Mouse (Mus musculus): ENCODE data around the gene Ankle1.

The Ankle1 gene

GRCm38 (mm10) chr8:71405401-71406098 is at the start of gene Ankle1:
Ankle1 (plus strand) TSS chr8:71406010.
- peak; percentile 98 for DNase-seq

- DNase-seq, result no peak
Observed at GRCm38 (mm10) chr8:71358026-71358425, 47.8 kb upstream of the Ankle1 start.

GRCm38 (mm10) chr8:71366771-71367528 is 38.9 kb upstream of the Ankle1 start, which contains the start of gene Use1:
Use1 (plus strand) TSS chr8:71366848.
- peak; percentile 93 for DNase-seq

- no peak for DNase-seq
Observed at GRCm38 (mm10) chr8:71367529-71368176, 38.2 kb upstream of the Ankle1 start.

- DNase-seq, result no peak
Observed at GRCm38 (mm10) chr8:71368366-71368765, 37.4 kb upstream of the Ankle1 start.

- DNase-seq, result no peak
Observed at GRCm38 (mm10) chr8:71369040-71369718, 36.6 kb upstream of the Ankle1 start.

GRCm38 (mm10) chr8:71370711-71371235 is 35.0 kb upstream of the Ankle1 start:
- no peak for DNase-seq

GRCm38 (mm10) chr8:71371236-71371848 is 34.5 kb upstream of the Ankle1 start, which contains the start of gene Ocel1:
Ocel1 (plus strand) TSS chr8:71371298.
- peak; percentile 99 for DNase-seq

GRCm38 (mm10) chr8:71372427-71372826 is 33.4 kb upstream of the Ankle1 start:
- no peak for DNase-seq

- no peak for DNase-seq
Observed at GRCm38 (mm10) chr8:71373000-71373399, 32.8 kb upstream of the Ankle1 start.

GRCm38 (mm10) chr8:71374616-71375206 is 31.1 kb upstream of the Ankle1 start:
- DNase-seq, result peak; percentile 56

GRCm38 (mm10) chr8:71375581-71376422 is 30.0 kb upstream of the Ankle1 start:
- peak; percentile 85 for DNase-seq

GRCm38 (mm10) chr8:71376423-71377030 is 29.3 kb upstream of the Ankle1 start:
- no peak for DNase-seq

GRCm38 (mm10) chr8:71379008-71379407 is 26.8 kb upstream of the Ankle1 start:
- DNase-seq, result no peak

GRCm38 (mm10) chr8:71379512-71380075 is 26.2 kb upstream of the Ankle1 start:
- no peak for DNase-seq

GRCm38 (mm10) chr8:71380178-71381171 is 25.3 kb upstream of the Ankle1 start:
- DNase-seq, result no peak

GRCm38 (mm10) chr8:71381421-71381970 is 24.3 kb upstream of the Ankle1 start, which contains the start of gene Nr2f6:
Nr2f6 (minus strand) TSS chr8:71381960.
- DNase-seq, result peak; percentile 66
